Mouse (Mus musculus) urinary bladder, postnatal 10 days (tissue): ENCODE measurements around the gene Gm28374.
"Not testable (repeated sequence)": the region's sequence is repeated elsewhere in the genome, so short reads cannot be mapped to it uniquely, and the experiment has no call there.

Experiments used
- DNase-seq: peaks from one replicate; pipeline ENCODE4 v3.0.0; 2022; ENCODE audit warnings: low spot score

Gene Gm28374

DNA sequence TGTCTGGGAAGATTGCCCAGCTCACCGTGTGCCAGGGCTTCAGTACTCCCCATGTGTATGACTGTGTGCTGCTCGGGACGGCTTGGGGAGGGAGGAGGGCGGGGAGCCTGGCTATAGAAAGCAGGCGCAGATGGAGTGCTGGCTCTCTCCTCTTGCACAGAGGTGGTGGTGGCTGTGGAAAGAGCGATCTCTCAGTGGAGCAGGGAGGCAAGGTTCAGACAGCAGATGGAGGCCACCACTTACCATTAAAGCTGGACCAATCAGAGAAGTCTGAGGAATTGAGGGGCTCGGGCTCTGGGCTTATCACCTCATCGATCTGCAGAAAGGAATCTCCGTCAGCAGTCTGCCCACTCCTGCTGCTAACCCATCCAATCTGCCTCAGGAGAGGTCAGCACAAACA, at the start of gene Gm28374:
Gene Gm28374 (minus strand): TSS at position 101 of the 400 bp plus-strand sequence.
- DNase-seq: no peak

DNA sequence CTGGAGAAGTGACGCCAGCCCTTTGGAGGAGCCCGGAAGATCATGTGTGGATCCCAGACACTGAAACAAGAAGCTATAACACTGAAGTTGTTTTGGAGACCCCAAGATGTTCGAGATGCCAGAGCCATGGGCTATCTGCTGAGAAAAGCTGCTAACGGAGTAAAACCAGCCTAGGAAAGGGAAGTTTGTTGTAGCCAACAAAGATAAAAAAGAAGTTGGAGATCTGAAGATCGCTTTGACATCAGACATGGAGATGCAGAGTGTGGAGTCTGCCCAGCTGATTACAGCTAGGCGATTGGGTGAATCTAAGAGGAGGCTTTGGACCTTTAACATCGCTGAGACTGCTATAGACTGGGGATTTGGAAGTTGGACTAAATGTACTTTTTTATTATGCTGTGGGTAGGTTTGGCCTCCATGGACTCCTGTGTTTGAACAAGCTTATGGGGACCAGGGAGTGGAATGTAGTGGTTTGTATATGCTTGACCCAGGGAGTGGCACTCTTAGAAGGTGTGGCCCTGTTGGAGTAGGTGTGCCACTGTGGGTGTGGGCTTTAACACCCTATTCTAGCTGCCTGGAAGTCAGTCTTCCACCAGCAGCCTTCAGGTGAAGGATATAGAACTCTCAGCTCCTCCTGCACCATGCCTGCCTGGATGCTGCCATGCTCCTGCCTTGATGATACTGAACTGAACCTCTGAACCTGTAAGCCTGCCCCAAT, 48.5 kb upstream of the Gm28374 start:
- not testable (repeated sequence) for DNase-seq

DNA sequence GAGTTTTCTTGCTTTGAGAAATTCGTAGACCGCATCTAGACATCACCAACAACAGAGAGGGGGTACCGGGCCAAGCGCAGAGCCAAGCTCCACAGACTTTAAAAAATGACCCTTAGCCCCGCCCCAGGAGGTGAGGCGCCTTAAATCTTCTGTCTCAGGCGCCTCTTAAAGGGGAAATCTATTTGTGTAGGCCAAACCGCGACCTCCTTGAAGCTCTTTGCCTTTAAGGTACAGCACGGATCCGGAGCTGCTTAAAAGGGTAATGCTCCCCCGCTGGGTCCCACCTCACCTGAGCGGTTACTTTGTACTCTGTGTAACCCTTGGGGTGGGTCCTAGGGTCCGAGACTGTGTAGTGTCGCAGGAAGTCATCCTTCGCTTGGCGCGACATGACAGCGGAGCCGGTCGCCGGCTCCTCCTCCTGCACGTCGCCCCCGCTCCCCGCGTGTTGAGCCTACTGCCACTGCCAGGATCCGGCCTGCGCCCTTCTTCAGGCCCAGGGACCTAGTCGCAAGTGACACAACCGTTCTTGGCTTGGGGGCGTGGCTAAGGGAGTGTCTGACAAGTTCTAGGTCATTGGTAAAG, 45.8 kb upstream of the Gm28374 start, which contains the start of gene Snx15:
Gene Snx15 (minus strand): TSS at position 545 of the 582 bp plus-strand sequence.
- DNase-seq: peak; percentile 71

DNA sequence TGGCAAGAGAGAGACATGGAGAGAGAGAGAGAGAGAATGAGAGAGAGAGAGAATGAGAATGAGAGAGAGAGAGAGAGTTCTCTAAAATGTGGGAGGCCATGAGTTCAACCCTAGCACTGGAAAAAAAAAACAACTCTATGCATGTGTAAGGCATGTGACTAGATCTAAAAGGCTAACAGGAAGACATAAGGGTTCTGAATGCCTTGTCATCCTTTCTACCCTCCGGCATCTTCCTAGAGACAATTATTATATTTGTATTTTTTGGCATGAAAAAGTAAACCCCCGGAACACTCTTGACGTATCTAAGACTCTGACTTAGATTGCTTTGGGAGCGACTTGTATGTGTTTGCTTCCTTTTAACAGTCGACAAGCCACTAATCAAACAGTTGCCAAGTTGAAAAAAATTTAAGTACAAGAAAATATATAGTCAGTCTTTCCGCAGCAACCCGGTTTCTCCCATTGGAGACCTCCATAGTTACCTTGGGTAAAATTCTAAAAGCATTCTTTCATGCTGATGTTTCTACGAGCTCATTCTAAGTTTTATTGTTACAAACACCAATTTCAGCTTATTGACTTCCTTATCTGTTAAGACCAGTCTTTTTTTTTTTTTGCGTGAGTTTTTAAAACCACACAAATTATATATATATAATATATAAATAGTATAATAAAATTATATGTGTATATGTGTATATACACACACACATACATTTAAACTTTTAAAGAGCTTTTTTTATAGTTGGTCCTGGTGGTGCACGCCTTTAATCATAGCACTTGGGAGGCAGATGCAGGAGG, 44.9 kb upstream of the Gm28374 start:
- no peak for DNase-seq

DNA sequence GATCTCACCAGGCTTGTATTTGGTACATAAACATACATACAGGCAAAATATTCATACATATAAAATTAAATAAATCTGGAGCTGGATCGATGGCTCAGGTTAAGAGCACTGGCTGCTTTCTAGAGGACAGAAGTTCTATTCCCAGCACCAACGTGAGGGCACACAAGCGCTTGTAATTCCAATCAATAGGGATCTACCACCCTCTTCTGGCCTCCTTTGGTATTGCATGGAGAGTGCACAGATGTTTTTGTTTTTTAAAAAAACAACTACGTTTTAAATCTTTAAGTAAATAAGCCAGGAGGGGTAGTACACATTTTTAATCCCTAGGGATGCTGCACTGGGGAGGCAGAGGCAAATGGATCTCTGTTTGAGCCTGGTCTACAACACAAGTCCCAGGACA, 44.2 kb upstream of the Gm28374 start:
- no peak for DNase-seq

DNA sequence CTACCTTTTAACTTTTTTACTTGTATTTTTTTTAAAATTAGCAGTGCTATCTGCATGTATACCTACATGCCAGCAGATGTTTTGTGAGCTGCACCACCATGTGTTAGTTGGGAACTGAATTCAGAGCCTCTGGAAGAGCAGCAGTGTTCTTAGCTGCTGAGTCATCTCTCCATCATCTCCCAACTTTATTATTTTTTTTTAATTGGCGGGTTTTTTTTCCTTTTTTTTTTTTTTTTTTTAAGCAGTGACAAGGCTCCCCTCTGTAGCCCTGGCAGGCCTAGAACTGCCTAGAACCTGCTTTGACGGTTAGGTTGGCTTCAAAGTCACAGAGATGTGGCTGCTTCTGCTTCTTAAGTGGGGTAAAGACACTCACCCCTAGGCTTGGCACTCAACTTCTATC, 42.8 kb upstream of the Gm28374 start:
- no peak for DNase-seq

DNA sequence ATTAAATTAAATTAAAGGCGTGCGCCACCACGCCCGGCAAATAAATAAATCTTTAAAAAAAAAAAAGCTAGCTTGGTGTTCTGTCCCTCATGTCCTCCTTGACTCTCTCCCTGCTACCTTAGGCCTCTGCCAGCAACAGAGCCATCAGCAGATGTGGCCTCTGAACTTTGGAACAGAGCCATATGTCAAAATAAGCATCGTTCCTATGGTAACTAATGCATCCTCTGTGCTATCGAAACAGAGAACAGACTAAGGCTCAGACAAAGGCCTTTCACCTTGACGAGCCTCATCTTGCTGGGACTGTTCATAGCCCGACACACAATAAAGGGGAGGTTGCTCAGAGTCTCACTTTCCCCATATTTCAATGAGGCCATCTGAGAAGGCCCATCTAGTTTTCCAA, 41.3 kb upstream of the Gm28374 start:
- no peak for DNase-seq

DNA sequence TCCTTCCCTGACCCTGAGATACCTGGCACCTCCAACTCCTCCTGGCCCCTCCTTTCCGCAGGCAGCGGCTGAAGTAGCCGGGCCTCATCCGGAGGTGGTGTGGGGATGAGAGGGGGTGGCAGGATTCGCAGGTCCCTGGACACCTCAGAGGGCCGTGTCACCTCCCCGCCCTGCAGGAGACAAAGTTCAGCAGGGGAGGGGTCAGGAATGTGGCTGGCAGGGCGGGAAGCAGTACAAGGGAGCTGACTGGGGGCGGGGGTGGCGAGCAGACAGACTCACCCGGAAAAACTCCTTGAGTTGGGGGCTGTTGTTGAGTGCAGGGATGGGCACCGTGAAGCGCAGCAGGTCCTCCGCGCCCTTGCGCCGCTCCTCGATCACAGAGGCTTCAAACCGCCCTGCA, 39.7 kb upstream of the Gm28374 start:
- DNase-seq: no peak

DNA sequence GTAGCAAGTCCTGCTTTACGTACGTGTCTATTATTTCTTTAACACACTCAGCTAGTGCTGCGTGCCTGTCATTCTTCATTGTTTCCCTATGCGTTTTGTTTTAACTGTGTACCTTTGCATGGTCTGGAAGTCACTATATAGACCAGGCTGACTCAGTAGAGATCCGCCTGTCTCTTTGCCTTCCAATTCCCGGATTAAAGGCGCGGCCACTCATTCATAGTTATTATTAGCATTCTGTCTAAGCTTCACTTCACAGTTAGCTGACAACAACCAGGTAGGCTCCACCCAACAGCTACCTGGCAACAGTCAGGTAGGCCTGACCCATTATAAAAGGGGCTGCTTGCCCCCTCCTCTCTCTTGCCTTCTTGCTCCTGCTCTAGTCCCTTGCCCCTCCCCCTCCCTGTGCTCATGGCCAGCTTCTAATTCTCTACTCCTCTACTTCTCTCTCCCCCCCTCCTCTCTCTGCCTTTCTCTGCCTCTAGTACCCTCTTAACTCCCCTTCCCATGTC, 36.7 kb upstream of the Gm28374 start:
- no peak for DNase-seq

DNA sequence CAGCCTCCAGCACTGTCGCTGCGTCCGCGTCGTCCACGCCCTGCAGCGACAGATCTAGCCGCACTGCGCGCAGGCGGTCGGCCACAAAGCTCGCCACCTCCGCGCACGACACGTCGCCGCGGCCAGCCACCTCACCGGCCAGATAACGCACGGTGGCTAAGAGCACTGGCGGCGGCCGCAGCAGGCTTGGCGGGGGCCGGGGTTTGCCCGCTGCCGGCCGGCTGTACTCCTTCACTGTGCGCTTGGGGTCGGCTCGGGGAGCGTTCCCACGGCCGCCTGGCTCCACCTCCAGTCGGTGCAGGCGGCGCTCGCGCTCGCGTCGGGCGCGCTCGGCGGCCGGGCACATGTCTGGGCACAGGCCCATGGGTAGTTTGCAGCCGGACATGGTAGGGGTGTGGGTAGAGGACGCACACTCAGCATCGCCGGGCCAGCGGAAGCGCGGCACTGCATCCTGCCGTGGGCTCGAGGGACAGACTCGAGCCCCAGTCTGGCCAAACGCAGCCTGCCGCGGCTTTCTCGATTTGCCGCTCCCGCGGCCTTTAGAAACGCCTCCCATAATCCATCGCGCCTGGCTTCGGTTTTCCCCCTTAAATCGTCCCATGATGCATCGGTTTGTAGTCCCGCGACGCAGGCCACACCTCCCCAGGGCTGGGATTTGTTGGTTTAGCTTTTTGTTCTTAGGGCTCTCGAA, 36.1 kb upstream of the Gm28374 start, which contains the start of gene Sac3d1:
Gene Sac3d1 (minus strand): TSS at position 665 of the 691 bp plus-strand sequence.
- DNase-seq: no peak

DNA sequence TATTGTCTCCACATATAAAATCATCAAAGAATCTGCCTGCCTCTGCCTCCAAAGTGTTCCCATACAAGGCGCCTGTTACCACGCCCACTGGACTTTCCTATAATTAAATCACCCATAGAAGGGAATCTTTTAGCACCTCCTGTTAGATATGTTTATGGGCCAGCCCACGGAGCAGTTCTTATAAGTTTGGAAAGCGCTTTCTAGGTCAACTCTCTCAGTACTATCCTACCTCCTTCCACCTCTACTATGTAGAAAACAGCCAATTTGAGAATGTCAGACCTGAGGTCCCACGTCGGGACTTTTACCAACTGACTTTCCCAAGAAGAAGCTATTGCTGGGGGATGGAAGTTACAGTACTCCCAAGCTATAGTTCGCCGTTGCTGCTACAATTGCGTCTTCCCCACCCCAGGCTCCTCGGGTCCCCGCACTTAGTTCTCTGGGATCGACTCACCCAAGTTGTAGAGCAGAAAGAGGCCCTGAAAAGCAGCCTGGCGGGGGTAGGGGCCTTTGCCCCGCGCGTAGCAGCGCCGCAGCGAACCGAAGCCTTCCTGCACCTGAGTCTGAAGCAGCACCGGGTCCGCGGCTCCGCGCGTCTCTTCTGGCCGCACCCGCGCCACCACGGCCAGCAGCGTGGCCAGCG, 35.4 kb upstream of the Gm28374 start:
- no peak for DNase-seq

DNA sequence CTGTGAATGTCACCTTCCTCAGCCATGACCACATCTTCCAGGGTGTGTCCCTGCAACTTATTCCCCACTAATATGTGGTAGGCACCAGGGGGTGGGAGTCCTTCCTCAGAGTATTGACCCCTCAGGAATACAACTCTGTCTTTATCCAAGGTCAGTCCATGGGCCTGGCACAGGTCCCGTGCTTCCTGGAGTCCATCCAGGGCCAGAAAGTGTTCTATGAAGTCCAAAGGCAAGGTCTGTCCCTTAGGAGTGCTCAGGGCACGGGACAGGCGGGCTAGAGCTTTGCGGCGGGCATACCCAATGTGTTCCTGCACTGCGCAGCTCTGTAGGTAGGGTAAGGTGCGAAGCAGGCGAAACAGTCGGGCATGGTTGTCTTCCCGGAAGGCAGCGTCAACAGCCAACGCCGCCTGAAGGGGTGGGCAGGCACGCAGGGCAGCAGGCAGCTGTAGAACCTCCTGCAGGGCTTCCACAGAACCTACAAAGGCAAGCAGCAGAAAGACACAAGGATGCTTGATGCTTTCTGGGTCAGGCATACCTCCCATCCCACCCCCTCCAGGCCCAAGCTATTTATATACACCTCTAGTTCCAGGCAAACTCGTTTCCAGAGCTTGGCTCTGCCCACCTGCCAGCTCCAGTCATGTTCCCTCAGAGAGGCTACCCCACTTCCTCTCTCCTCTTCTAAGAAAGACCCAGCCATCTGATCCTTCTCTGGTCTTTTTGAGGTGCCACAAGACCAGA, 34.2 kb upstream of the Gm28374 start:
- no peak for DNase-seq

DNA sequence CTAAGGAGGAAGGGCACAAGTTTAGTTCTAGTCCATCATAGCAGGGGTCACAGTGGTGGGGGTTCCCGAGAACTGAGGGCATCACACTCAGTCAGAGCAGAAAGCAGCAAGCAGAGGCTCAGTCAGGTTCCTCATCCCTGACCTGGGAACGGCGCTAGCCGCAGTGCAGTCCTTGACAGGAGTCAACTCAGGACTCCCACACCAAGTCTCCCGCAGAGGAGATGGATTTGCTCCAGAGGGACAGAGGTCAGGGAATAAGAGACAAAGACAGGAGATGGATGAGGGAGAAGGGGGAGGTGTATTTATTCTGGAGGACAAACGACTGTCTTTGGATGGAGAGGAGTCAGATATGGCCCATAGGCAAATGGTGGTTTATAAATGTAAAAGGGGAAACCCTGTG, 31.1 kb upstream of the Gm28374 start:
- DNase-seq: no peak

DNA sequence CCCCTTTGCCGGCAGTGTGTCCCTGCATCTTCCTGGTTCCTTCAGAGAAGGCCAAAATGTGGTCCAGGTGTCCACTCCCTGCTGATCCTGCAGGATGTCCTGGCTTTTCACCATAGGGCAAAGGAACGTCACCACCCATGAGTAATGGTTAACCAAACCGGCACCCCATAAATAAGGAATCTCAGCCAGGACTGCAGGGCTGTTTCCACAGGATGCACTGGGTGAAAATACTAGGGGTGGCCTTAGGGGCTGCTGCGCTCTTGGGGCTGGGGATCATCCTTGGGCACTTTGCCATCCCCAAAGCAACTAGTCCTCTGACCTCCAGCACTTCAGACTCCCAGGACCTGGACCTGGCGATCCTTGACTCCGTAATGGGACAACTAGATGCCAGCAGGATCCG, 23.5 kb upstream of the Gm28374 start, which contains the start of gene Naaladl1:
Gene Naaladl1 (plus strand): TSS at position 197 of the 400 bp plus-strand sequence.
- DNase-seq: no peak

DNA sequence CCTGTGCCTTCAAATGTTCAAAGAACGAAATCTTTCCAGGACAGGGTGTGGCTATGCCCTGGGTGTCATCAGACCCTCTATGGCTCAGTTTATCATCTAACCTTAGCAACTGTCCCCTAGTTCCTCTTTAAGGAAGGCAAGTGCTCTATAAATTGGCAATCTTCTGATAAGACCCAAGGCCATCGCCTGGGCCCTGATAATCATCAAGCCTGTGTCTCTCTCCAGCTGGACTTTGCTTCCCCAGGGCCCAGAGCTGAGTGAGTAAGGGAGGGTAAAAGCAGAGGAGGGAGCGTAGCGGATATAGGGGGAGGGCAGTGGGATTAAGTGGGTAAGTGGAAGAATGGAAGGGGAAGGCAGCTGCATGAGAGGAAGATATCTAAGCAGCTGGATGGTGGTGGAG, 22.4 kb upstream of the Gm28374 start:
- no peak for DNase-seq

DNA sequence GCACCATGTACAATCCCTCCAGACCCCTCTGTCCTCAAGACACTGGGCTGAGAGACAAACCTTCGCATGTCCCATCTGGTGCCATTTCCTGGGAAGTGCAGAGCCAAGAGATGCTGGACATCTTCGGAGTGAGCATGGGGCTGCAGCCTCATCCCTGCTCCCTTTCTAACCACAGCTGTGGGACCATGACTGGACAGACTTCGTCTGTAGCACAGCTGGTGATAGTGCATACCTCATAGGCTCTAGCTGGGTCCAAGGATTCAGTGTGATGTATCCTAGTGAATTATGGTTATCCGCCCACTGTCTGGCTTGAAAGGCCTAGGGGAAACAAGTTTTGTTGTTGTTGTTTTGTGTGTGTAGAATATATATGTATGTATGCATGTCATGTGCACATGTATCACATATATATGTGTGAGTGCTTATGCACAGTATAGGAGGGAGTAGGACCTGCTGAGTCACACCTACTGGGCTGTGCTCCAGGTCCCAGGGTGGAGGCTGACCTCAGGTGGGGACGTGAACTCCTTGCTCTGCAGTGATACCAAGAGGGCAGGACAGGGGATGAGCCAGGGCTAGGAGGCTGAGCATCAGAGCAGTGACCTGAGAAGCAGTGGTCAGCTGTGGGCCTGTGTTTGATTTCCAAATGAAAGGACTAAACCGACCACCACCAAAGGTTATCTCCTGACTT, 20.3 kb upstream of the Gm28374 start:
- DNase-seq: no peak

DNA sequence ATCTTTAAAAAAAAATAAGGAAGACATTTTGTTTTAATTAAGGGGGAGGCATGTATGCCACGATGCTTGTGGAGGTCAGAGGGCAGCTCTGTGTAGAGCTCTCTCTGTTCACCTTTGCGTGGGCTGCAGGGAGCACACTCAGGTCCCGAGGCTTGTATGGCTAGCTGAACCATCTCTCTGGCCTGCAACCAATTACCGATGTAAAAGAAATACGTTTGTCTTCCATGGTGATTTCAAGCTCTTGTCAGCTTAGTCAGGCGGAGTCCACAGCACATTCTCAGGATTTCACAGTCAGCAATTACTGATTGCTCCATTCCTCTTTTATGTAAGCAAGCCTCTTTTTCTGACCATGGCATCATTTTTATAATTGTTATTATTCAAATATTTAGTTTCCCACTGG, 19.1 kb upstream of the Gm28374 start:
- no peak for DNase-seq

DNA sequence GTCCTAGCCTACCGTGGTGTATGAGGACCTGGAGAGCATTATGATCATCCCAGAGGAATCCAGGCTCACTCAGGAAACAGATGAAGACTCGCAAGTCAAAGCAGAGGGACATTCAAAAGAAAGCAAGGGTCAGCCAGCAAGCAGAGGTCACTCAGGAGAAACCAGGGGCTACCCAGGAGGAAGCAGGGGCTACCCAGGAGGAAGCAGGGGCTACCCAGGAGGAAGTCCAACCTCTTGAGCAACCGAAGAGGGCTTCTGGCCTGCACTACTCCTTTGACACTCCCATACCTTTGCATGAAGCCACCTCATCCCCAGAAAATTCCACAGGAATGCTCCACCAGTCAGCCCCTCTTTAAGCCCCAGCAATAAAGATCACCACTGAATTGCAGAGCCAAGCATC, 15.8 kb upstream of the Gm28374 start:
- DNase-seq: no peak

DNA sequence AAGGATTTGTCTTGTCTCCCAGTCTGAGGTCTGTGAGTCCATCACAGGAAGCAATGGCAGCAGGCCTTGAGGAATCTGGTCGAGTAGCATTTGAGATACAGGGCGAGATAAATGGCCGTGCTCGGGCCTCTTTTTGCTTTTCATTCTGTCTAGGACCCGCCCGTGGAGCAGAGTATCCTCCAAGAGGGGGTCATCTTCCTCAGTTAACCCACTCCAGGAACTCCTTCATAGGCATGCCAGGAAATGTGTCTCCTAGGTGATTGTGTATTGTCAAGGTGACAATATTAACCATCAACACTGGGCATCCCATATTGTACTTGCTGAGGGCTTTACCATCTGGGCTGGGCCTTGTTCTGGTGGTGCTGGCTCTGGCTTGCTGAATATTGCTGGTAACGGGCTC, 12.1 kb upstream of the Gm28374 start, which contains the start of gene AC131692.1:
Gene AC131692.1 (plus strand): TSS at position 301 of the 400 bp plus-strand sequence.
- DNase-seq: no peak

DNA sequence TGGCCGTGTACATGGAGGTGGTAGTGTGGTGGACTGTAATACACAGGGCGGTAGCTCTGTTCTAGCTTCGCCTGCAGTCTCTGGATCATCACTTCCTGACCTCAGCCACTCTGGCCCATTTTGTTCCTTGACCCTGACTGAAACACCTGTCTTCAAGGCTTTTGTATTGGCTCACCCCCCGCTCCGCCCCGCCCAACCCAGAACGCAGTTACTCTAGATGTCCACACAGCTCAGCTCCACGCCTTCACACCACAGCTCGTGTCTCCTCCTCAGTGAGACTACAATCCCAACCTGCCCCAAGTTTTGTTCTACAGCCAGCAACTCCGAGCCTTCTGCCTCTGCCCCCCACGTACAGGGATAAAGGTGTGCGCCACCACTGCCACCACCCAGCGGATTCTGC, 6.8 kb upstream of the Gm28374 start:
- no peak for DNase-seq
